Mouse (Mus musculus): ENCODE results near the gene Prg4.

Gene Prg4

GRCm38 (mm10) chr1:150466132-150466531, at the start of gene Prg4:
Prg4 (minus strand) TSS chr1:150466165.
- no peak for DNase-seq (ENCODE audit: low read depth in 1 of 2, low spot score in 2 of 2)

GRCm38 (mm10) chr1:150513041-150513440, 47.1 kb upstream of the Prg4 start:
- DNase-seq (ENCODE audit: low read depth in 1 of 2, low spot score in 2 of 2): no peak

DNA sequence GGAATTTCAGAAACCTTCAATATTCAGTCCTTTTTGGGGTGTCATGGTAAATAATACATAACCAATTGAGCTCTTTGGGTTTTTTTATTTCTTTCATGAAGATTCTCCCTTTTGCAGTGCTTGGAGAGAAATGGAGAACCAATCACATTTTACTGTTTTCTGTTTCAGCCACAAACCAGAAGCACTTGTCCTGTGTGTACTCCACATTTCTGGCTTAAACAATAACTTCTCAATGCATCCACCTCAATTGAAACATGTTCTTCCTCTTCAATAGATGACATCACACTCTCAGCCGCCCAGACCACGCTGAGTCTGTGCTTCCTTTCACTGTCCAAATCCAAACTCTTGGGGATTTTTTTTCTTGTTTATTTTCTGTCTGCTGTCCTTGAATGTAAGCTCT, 39.8 kb upstream of the Prg4 start:
- no peak for DNase-seq (ENCODE audit: low read depth in 1 of 2, low spot score in 2 of 2)

DNA sequence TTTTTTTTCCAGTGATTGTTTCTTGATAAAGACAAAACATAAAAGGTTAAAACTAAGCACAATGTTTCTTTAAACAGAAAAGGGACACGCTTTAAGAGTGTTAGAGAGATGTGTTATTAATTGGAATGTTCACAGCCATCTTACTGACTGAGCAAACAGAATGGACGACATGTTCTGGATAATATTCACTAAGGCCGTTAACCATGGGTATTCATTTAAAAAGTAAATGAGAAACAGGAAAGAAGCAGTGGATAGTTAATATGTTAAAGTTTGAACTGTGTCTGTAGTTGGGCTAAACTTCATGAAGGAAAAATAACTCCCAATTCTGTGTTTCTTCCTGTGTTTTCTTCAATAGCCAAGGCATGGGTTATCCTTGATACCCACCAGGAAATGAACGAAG, 37.4 kb upstream of the Prg4 start:
- DNase-seq (ENCODE audit: low read depth in 1 of 2, low spot score in 2 of 2): no peak

- no peak for DNase-seq (ENCODE audit: low read depth in 1 of 2, low spot score in 2 of 2)
Measured at GRCm38 (mm10) chr1:150498177-150498576, 32.2 kb upstream of the Prg4 start.

GRCm38 (mm10) chr1:150497690-150498089, 31.7 kb upstream of the Prg4 start:
- DNase-seq (ENCODE audit: low read depth in 1 of 2, low spot score in 2 of 2): no peak

DNA sequence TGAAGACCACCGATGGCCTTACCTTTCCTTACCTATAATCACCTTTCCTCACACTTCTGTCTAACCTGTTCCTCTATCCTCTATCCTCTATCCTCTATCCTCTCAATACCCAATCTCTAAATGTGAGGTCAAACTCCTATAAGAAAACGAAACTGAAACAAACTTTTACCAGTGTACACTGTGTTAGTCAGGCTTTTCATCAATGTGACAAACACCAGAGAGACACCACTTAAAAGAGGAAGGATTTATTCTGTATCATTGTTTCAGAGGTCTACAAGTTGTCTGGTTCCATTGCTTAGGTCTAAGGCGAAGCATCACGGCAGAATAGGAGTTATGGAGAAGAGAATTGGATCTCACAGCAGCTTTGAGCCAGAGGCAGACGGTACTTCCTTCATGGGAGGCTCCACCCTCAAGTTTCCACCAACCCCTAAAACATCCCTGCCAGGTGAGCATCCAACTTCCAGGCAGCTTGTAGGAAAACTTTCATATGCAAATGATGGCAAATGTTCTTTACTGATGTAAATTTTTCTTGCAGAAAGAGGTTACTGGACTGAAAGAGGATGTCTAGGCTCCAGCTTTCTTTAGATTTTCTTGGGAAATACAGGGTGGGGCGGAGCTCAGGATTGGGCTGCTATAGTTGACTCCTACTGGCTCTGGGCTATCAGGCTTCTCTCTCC, 30.8 kb upstream of the Prg4 start:
- DNase-seq (ENCODE audit: low read depth in 1 of 2, low spot score in 2 of 2): no peak

DNA sequence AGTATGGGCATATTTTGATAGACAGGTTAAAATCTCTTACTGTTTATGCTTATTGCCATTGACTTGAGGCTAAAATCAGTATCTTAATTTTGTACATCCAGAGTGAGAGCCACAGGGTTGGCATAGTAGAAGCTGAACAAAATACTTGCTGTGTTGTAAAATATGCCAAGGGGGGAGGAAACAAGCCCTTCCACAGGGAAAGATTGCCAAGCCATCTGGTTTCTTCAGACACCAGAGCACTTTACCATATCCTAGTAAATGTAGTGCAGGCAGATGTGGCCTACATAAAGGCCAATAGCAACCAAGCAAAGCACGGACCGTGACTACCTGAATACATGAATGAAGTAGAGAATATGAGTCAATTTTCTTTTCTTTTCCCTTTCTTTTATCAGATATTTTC, 23.2 kb upstream of the Prg4 start:
- no peak for DNase-seq (ENCODE audit: low read depth in 1 of 2, low spot score in 2 of 2)

GRCm38 (mm10) chr1:150480674-150481073, 14.7 kb upstream of the Prg4 start:
- DNase-seq (ENCODE audit: low read depth in 1 of 2, low spot score in 2 of 2): no peak

GRCm38 (mm10) chr1:150472525-150472924, 6.6 kb upstream of the Prg4 start:
- no peak for DNase-seq (ENCODE audit: low read depth in 1 of 2, low spot score in 2 of 2)

DNA sequence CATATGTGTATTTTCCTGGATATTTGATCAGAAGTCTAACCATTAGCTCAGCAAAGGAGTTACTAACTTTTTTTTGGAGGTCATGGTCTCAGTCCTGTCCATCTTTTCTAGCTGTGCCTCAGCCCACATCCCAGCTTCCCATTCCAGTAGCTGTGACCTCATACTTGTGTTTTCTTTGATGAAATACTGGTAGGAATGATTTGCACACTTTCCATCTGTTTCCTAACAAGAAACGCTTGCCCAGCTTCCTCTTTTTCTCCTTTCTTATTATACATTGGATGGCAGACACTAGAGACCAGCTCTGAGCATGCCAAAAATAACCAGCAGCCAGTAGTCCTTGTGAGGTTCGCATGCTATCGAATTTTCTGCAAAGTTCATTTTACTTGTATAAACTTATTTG, 4.0 kb upstream of the Prg4 start:
- no peak for DNase-seq (ENCODE audit: low read depth in 1 of 2, low spot score in 2 of 2)

GRCm38 (mm10) chr1:150465364-150465763, 601 bp downstream of the Prg4 start:
- no peak for DNase-seq (ENCODE audit: low read depth in 1 of 2, low spot score in 2 of 2)

DNA sequence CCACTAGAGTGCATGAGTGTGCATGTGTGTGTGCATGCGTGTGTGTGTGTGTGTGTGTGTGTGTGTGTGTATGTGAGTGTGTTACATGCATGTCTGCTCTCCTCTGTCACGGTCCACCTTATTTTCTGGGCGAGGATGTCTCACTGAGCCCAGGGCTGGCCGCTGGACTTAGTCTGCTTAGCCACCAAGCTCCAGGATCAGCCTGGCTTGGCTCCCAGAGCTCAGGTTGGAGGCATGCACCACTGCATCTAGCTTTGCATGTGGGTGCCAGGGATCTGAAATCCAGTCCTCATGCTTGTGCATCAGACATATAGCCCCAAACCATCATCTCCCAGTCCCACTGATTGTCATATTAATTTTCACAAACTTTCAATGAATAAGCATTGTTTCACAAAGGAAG, 2.3 kb downstream of the Prg4 start:
- no peak for DNase-seq (ENCODE audit: low read depth in 1 of 2, low spot score in 2 of 2)

DNA sequence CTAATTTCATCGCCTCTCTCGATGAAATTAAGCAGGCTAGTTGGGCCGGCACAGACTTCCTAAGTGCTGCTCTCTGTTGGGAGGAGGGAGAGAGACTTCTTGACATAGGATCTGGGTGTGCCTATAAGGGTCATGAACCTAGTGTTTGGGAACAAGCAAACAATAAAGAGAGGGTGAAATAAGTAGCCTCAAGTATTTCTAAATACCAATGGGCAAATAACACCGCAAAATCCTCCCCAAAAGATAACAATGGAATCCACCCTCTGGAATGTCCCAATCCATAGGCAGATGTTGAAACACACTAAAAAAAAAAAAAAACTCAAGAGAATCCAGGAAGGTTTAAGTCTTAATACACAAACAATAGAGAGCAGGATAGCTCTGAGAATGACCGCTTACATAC, 2.9 kb downstream of the Prg4 start:
- no peak for DNase-seq (ENCODE audit: low read depth in 1 of 2, low spot score in 2 of 2)

- no peak for DNase-seq (ENCODE audit: low read depth in 1 of 2, low spot score in 2 of 2)
Measured at GRCm38 (mm10) chr1:150460595-150460994, 5.4 kb downstream of the Prg4 start.

- DNase-seq (ENCODE audit: low read depth in 1 of 2, low spot score in 2 of 2): no peak
Measured at GRCm38 (mm10) chr1:150459599-150459998, 6.4 kb downstream of the Prg4 start.

GRCm38 (mm10) chr1:150458977-150459376, 7.0 kb downstream of the Prg4 start:
- no peak for DNase-seq (ENCODE audit: low read depth in 1 of 2, low spot score in 2 of 2)

- DNase-seq (ENCODE audit: low read depth in 1 of 2, low spot score in 2 of 2): no peak
Measured at GRCm38 (mm10) chr1:150441731-150442130, 24.2 kb downstream of the Prg4 start.

GRCm38 (mm10) chr1:150438641-150439040, 27.3 kb downstream of the Prg4 start:
- no peak for DNase-seq (ENCODE audit: low read depth in 1 of 2, low spot score in 2 of 2)

- DNase-seq (ENCODE audit: low read depth in 1 of 2, low spot score in 2 of 2): no peak
Measured at GRCm38 (mm10) chr1:150426216-150426615, 39.7 kb downstream of the Prg4 start.

DNA sequence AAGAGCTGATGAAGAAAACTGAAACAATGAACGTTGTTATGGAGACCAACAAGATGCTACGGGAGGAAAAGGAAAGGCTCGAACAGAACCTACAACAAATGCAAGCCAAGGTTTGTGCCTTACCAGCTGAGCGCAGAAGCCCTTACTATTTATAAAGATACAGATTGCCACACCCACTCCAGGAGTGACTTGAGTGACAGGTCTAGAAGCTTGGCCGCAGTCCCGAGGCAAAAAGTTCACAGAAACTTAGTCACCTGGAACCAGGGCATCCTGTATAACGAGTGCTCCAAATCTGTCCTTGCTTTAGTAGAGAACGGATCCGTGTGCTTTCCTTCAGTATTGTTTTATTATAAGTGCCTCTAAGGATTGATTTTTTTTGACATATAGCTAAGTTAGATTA, 40.3 kb downstream of the Prg4 start:
- no peak for DNase-seq (ENCODE audit: low read depth in 1 of 2, low spot score in 2 of 2)

- DNase-seq (ENCODE audit: low read depth in 1 of 2, low spot score in 2 of 2): no peak
Measured at GRCm38 (mm10) chr1:150418426-150418825, 47.5 kb downstream of the Prg4 start.

- no peak for DNase-seq (ENCODE audit: low read depth in 1 of 2, low spot score in 2 of 2)
Measured at GRCm38 (mm10) chr1:150416006-150416405, 50.0 kb downstream of the Prg4 start.

GRCm38 (mm10) chr1:150409996-150410395, 56.0 kb downstream of the Prg4 start:
- no peak for DNase-seq (ENCODE audit: low read depth in 1 of 2, low spot score in 2 of 2)

All from monocyte, adult 2 months (primary cell).